Mouse (Mus musculus): ENCODE measurements at regions not wholly inside any gene's neighbourhood (a gene's known extent, or its start where the extent isn't known, plus 50 kb on each side); places are given as distances from the start of the nearest gene placed in this dataset.

- Histone ChIP-seq H3K36me3 (ENCODE audit: control insufficient read depth, insufficient read depth, low read length) (no peaks in the 10 kb centered on the region), H3K9ac (ENCODE audit: low read depth, low read length) (no peak overlapping the region), H3K4me3 (ENCODE audit: low read depth, low read length) (no peak overlapping the region), H3K4me1 (ENCODE audit: control insufficient read depth, insufficient read depth, low read length) (no peaks in the 10 kb centered on the region), H3K27ac (ENCODE audit: low read depth, low read length) (no peak overlapping the region), H3K27me3 (ENCODE audit: control insufficient read depth, insufficient read depth, low read length) (no peaks in the 10 kb centered on the region), H3K4me2 (no peak overlapping the region), H3K9me3 (replicated peaks; ENCODE audit: control insufficient read depth, low read length) (no peaks in the 10 kb centered on the region)
- WGBS (ENCODE audit: insufficient replicate concordance): 73% methylated on average over 10 of the region's 10 CpGs
- no peak for ATAC-seq (replicated peaks; ENCODE audit: insufficient number of reproducible peaks, low FRiP score, low TSS enrichment)
Observed at GRCm38 (mm10) chr13:44300611-44301010, 428.7 kb upstream of the Jarid2 start.

- H3K36me3 ChIP-seq (ENCODE audit: control insufficient read depth, insufficient read depth, low read length): no peaks in the 10 kb centered on the region
- no peaks in the 10 kb centered on the region for H3K9me3 ChIP-seq (replicated peaks; ENCODE audit: control insufficient read depth, low read length)
- no peaks in the 10 kb centered on the region for H3K27me3 ChIP-seq (ENCODE audit: control insufficient read depth, insufficient read depth, low read length)
- no peaks in the 10 kb centered on the region for H3K4me1 ChIP-seq (ENCODE audit: control insufficient read depth, insufficient read depth, low read length)
- ATAC-seq (replicated peaks; ENCODE audit: insufficient number of reproducible peaks, low FRiP score, low TSS enrichment): no peak
- no peak overlapping the region for H3K4me2 ChIP-seq
- 78% methylated on average over 7 of the region's 7 CpGs for WGBS (ENCODE audit: insufficient replicate concordance)
- H3K9ac ChIP-seq (ENCODE audit: low read depth, low read length): no peak overlapping the region
- no peak overlapping the region for H3K4me3 ChIP-seq (ENCODE audit: low read depth, low read length)
- no peak overlapping the region for H3K27ac ChIP-seq (ENCODE audit: low read depth, low read length)
Observed at GRCm38 (mm10) chr13:44301215-44301614, 428.1 kb upstream of the Jarid2 start.

GRCm38 (mm10) chr13:44301936-44302335 is 427.3 kb upstream of the Jarid2 start:
- H3K4me2 ChIP-seq: no peak overlapping the region

GRCm38 (mm10) chr13:44305134-44305991 is 423.9 kb upstream of the Jarid2 start:
- no peak for ATAC-seq (replicated peaks; ENCODE audit: insufficient number of reproducible peaks, low FRiP score, low TSS enrichment)
- no peak overlapping the region for H3K4me2 ChIP-seq
- 72% methylated on average over 9 of the region's 9 CpGs for WGBS (ENCODE audit: insufficient replicate concordance)
- H3K27ac ChIP-seq (ENCODE audit: low read depth, low read length): no peak overlapping the region
- H3K4me1 ChIP-seq (ENCODE audit: control insufficient read depth, insufficient read depth, low read length): no peaks in the 10 kb centered on the region
- H3K4me3 ChIP-seq (ENCODE audit: low read depth, low read length): no peak overlapping the region
- H3K9me3 ChIP-seq (replicated peaks; ENCODE audit: control insufficient read depth, low read length): no peaks in the 10 kb centered on the region
- no peaks in the 10 kb centered on the region for H3K36me3 ChIP-seq (ENCODE audit: control insufficient read depth, insufficient read depth, low read length)
- no peak overlapping the region for H3K9ac ChIP-seq (ENCODE audit: low read depth, low read length)
- no peaks in the 10 kb centered on the region for H3K27me3 ChIP-seq (ENCODE audit: control insufficient read depth, insufficient read depth, low read length)

More at GRCm38 (mm10) chr13:44301936-44302335, 427.3 kb upstream of the Jarid2 start:
- Histone ChIP-seq H3K36me3 (ENCODE audit: control insufficient read depth, insufficient read depth, low read length) (no peaks in the 10 kb centered on the region), H3K4me1 (ENCODE audit: control insufficient read depth, insufficient read depth, low read length) (no peaks in the 10 kb centered on the region), H3K27ac (ENCODE audit: low read depth, low read length) (no peak overlapping the region), H3K9ac (ENCODE audit: low read depth, low read length) (no peak overlapping the region), H3K27me3 (ENCODE audit: control insufficient read depth, insufficient read depth, low read length) (no peaks in the 10 kb centered on the region), H3K4me3 (ENCODE audit: low read depth, low read length) (no peak overlapping the region), H3K9me3 (replicated peaks; ENCODE audit: control insufficient read depth, low read length) (no peaks in the 10 kb centered on the region)
- WGBS (ENCODE audit: insufficient replicate concordance): 56% methylated on average over 10 of the region's 10 CpGs
- no peak for ATAC-seq (replicated peaks; ENCODE audit: insufficient number of reproducible peaks, low FRiP score, low TSS enrichment)

- H3K27ac ChIP-seq (ENCODE audit: low read depth, low read length): no peak overlapping the region
- 82% methylated on average over 15 of the region's 15 CpGs for WGBS (ENCODE audit: insufficient replicate concordance)
- no peak overlapping the region for H3K4me3 ChIP-seq (ENCODE audit: low read depth, low read length)
- ATAC-seq (replicated peaks; ENCODE audit: insufficient number of reproducible peaks, low FRiP score, low TSS enrichment): no peak
- H3K9ac ChIP-seq (ENCODE audit: low read depth, low read length): no peak overlapping the region
- H3K4me2 ChIP-seq: no peak overlapping the region
- no peaks in the 10 kb centered on the region for H3K4me1 ChIP-seq (ENCODE audit: control insufficient read depth, insufficient read depth, low read length)
- no peaks in the 10 kb centered on the region for H3K36me3 ChIP-seq (ENCODE audit: control insufficient read depth, insufficient read depth, low read length)
- H3K27me3 ChIP-seq (ENCODE audit: control insufficient read depth, insufficient read depth, low read length): no peaks in the 10 kb centered on the region
- no peaks in the 10 kb centered on the region for H3K9me3 ChIP-seq (replicated peaks; ENCODE audit: control insufficient read depth, low read length)
Observed at GRCm38 (mm10) chr13:44306275-44307050, 422.8 kb upstream of the Jarid2 start.

GRCm38 (mm10) chr13:44308227-44308626 is 421.0 kb upstream of the Jarid2 start:
- Histone ChIP-seq H3K27me3 (ENCODE audit: control insufficient read depth, insufficient read depth, low read length) (no peaks in the 10 kb centered on the region), H3K4me3 (ENCODE audit: low read depth, low read length) (no peak overlapping the region), H3K4me2 (no peak overlapping the region), H3K27ac (ENCODE audit: low read depth, low read length) (no peak overlapping the region), H3K36me3 (ENCODE audit: control insufficient read depth, insufficient read depth, low read length) (no peaks in the 10 kb centered on the region), H3K9ac (ENCODE audit: low read depth, low read length) (no peak overlapping the region), H3K4me1 (ENCODE audit: control insufficient read depth, insufficient read depth, low read length) (no peaks in the 10 kb centered on the region), H3K9me3 (replicated peaks; ENCODE audit: control insufficient read depth, low read length) (no peaks in the 10 kb centered on the region)
- ATAC-seq (replicated peaks; ENCODE audit: insufficient number of reproducible peaks, low FRiP score, low TSS enrichment): no peak
- WGBS (ENCODE audit: insufficient replicate concordance): 56% methylated on average over 13 of the region's 13 CpGs

GRCm38 (mm10) chr13:44312237-44312636 is 417.0 kb upstream of the Jarid2 start:
- Histone ChIP-seq H3K27me3 (ENCODE audit: control insufficient read depth, insufficient read depth, low read length) (no peaks in the 10 kb centered on the region), H3K9me3 (replicated peaks; ENCODE audit: control insufficient read depth, low read length) (no peaks in the 10 kb centered on the region), H3K4me2 (no peak overlapping the region), H3K36me3 (ENCODE audit: control insufficient read depth, insufficient read depth, low read length) (no peaks in the 10 kb centered on the region), H3K4me1 (ENCODE audit: control insufficient read depth, insufficient read depth, low read length) (no peaks in the 10 kb centered on the region), H3K4me3 (ENCODE audit: low read depth, low read length) (no peak overlapping the region), H3K9ac (ENCODE audit: low read depth, low read length) (no peak overlapping the region), H3K27ac (ENCODE audit: low read depth, low read length) (no peak overlapping the region)
- WGBS (ENCODE audit: insufficient replicate concordance): 88% methylated on average over 6 of the region's 6 CpGs
- no peak for ATAC-seq (replicated peaks; ENCODE audit: insufficient number of reproducible peaks, low FRiP score, low TSS enrichment)

GRCm38 (mm10) chr13:44316747-44317446 is 412.4 kb upstream of the Jarid2 start:
- Histone ChIP-seq H3K27me3 (ENCODE audit: control insufficient read depth, insufficient read depth, low read length) (no peaks in the 10 kb centered on the region), H3K4me3 (ENCODE audit: low read depth, low read length) (no peak overlapping the region), H3K9me3 (replicated peaks; ENCODE audit: control insufficient read depth, low read length) (no peaks in the 10 kb centered on the region), H3K27ac (ENCODE audit: low read depth, low read length) (no peak overlapping the region), H3K9ac (ENCODE audit: low read depth, low read length) (no peak overlapping the region), H3K4me2 (no peak overlapping the region), H3K4me1 (ENCODE audit: control insufficient read depth, insufficient read depth, low read length) (no peaks in the 10 kb centered on the region), H3K36me3 (ENCODE audit: control insufficient read depth, insufficient read depth, low read length) (no peaks in the 10 kb centered on the region)
- 80% methylated on average over 13 of the region's 13 CpGs for WGBS (ENCODE audit: insufficient replicate concordance)
- no peak for ATAC-seq (replicated peaks; ENCODE audit: insufficient number of reproducible peaks, low FRiP score, low TSS enrichment)
